Mouse (Mus musculus): ENCODE data around the gene Magix. TPM values are rescaled to one million over a fixed set of nuclear protein-coding genes. Genes with fewer than 3 reads are reported as not detected.
"Not testable (repeated sequence)": the region's sequence is repeated elsewhere in the genome, so short reads cannot be mapped to it uniquely, and the experiment has no call there.

Gene Magix
- polyA plus RNA-seq, 1 experiment: 2.2 TPM

DNA sequence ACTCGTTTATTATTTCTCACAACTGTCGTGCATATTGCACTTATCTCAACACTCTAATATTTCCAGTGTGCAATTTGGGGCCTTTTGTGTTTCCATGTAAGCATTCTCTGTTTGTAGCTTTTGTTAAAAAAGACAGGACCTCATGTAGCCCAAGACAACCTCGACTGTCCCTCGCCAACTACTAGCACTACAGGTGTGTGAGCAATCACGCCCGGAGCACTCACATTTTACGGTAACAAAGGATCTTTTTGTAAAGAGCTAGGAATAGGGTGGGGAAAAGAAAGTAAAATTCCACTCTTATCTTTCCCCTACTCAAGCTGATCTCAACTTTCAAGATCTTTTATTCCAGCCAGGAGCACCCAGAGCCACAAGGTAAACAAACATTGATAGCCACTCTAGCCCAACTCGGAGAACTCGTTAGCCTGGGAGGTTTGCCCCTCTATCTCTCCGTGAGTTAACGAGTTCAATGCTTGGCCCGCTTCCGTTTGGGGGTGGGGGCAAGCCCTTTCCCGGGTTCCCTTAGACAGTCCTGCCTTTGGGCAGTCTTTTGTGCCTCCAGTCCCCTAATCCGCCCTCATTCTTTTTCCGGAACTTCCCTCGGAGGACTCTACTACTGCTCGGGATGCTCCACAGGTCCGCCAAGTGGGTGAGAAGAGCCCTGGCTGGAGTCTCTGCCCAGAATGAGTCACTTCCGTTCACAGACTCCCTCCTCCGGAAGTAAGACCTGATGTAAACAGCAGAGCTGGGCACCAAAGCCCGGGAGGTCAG lies 40.6 kb upstream of the Magix start, which contains the start of gene Gm45208:
Gene Gm45208, plus strand, starts transcription at position 732 of the 768 bp plus-strand sequence.
- Histone ChIP-seq H3K27ac (ENCODE audit: insufficient read depth, low read length) (peak within 1 kb of the TSS; percentile 99), H3K27me3 (ENCODE audit: control insufficient read depth, insufficient read depth, low read length) (no peaks in the 10 kb centered on the region), H3K4me1 (ENCODE audit: control insufficient read depth, insufficient read depth, low read length) (no peaks in the 10 kb centered on the region), H3K4me3 (replicated peaks; ENCODE audit: insufficient read depth, low read depth, low read length) (peak within 1 kb of the TSS; percentile 100)
- TF ChIP-seq CTCF (IDR thresholded peaks at IDR 0.05; ENCODE audit: borderline replicate concordance, insufficient read depth, low read depth, low read length): no peak
- TF ChIP-seq POLR2A (IDR thresholded peaks at IDR 0.05; ENCODE audit: borderline replicate concordance, insufficient read depth, low read length): peak; percentile 61; the same call in 1 of the 2 replicates
- DNase-seq: peak; percentile 79 to 83
- WGBS: 13% methylated on average over 22 of the region's 22 CpGs

DNA sequence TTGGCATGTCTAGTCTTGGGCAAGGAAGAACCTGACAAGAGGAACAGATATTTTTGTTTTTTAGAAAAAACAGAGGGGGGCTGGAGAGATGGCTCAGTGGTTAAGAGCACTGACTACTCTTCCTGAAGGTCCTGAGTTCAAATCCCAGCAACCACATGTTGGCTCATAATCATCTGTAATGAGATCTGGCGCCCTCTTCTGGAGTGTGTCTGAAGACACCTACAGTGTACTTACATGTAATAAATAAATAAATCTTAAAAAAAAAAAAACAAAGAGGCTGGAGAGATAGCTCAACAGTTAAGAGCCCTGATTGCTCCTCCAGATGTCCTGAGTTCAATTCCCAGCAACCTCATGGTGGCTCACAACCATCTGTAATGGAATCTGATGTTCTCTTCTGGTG lies 35.0 kb upstream of the Magix start:
- H3K4me3 ChIP-seq (replicated peaks; ENCODE audit: insufficient read depth, low read depth, low read length); H3K27ac ChIP-seq (ENCODE audit: insufficient read depth, low read length); H3K27me3 ChIP-seq (ENCODE audit: control insufficient read depth, insufficient read depth, low read length); H3K4me1 ChIP-seq (ENCODE audit: control insufficient read depth, insufficient read depth, low read length); DNase-seq: not testable (repeated sequence)
- WGBS: 35% methylated on average over 1 of the region's 1 CpGs

DNA sequence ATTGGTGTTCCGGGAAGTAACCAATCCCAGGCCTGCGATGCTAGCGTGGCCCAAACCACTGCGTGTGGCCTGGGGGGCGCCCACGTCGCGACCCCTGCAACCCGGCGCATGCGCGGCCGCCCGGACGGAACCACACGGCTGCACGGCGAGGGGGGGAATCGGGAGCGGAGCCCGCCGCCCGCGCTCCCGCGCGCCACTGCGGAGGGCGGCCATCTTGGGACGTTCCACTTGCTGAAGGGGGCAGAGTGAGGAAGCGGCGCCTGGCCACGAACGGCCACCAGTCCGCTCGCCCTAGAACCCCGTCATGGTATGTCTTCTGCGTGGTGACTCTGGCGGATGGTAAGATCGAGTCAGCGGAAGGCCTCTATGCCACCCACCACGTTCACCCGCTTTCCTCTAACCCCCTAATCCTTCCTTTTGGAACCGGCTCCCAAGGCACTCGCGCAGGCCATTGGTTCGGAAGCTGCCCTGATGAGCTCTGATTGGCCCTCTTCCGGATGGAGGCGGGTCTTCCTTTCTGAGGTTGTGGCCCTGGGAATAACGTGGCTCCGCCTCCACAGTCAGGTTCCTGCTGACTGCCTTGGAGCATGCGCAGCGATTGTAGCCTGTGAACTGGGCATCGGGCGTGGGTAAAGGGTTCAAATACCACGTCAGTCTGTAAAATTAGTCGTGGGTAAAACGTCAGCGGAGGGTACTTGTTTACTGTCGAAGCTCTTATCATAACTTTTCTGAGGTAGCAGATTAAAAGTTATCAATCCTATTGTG lies 33.3 kb upstream of the Magix start, which contains the start of gene Wdr45:
Gene Wdr45, plus strand, starts transcription at position 199 of the 765 bp plus-strand sequence.
- DNase-seq: peak; percentile 94 to 97
- H3K4me1 ChIP-seq (ENCODE audit: control insufficient read depth, insufficient read depth, low read length); H3K27me3 ChIP-seq (ENCODE audit: control insufficient read depth, insufficient read depth, low read length): not testable (repeated sequence)
- 7% methylated on average over 44 of the region's 60 CpGs for WGBS
- Histone ChIP-seq H3K4me3 (replicated peaks; ENCODE audit: insufficient read depth, low read depth, low read length) (peak within 1 kb of the TSS; percentile 67), H3K27ac (ENCODE audit: insufficient read depth, low read length) (peak within 1 kb of the TSS; percentile 88)

DNA sequence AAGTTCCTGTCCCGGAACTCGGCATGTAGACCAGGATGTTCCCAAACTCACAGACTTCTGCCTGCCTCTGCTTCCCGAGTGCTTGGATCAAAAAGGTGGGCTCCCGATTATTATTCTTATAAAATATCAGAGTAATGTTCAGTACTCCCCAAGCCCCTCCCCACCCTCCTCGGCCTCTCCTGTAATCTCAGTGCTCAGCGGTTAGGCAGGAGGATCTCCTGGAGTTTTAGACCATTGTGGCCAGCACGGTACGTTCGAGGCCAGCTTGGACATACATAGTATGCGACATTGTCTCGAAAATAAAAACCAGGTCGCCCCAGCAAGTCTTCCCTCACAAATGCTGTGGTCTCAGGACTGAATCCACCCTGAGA lies 32.7 kb upstream of the Magix start:
- H3K4me3 ChIP-seq (replicated peaks; ENCODE audit: insufficient read depth, low read depth, low read length): peak overlapping the region; percentile 67
- H3K27me3 ChIP-seq (ENCODE audit: control insufficient read depth, insufficient read depth, low read length); H3K4me1 ChIP-seq (ENCODE audit: control insufficient read depth, insufficient read depth, low read length); DNase-seq; H3K27ac ChIP-seq (ENCODE audit: insufficient read depth, low read length): not testable (repeated sequence)
- 14% methylated on average over 5 of the region's 12 CpGs for WGBS

DNA sequence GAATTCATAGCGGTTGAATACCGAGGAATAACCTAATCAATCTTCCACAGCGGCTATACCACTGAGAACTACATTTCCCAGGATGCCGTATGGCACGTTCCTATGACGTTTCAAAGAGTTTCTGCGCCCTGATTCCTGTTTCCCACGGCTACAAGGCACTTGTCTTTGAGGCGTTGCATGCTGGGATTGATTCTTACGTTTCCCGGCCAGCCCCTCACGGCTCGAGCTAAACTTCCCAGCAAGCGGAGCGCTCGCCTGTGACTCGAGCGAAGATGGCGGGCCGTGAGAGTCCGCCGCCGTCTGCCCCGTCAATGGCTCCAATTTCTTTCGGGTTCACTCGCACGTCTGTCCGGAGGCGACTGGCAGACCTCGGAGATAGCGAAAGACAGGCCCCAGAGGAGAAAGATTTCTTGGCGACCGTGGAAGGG lies 15.9 kb upstream of the Magix start, which contains the start of gene Gpkow:
Gene Gpkow, plus strand, starts transcription at position 178 of the 428 bp plus-strand sequence.
- TF ChIP-seq POLR2A (IDR thresholded peaks at IDR 0.05; ENCODE audit: borderline replicate concordance, insufficient read depth, low read length) (peak; percentile 67; the same call in 1 of the 2 replicates), CTCF (IDR thresholded peaks at IDR 0.05; ENCODE audit: borderline replicate concordance, insufficient read depth, low read depth, low read length) (no peak)
- Histone ChIP-seq H3K27me3 (ENCODE audit: control insufficient read depth, insufficient read depth, low read length) (no peaks in the 10 kb centered on the region), H3K4me3 (replicated peaks; ENCODE audit: insufficient read depth, low read depth, low read length) (peak within 1 kb of the TSS; percentile 88), H3K4me1 (ENCODE audit: control insufficient read depth, insufficient read depth, low read length) (0 out of 2 replicates have a peak, but pooled peaks cover 3% of the 10 kb centered on the region), H3K27ac (ENCODE audit: insufficient read depth, low read length) (no peak within 1 kb of the TSS)
- DNase-seq: peak; percentile 82 to 90
- 3% methylated on average over 33 of the region's 33 CpGs for WGBS

DNA sequence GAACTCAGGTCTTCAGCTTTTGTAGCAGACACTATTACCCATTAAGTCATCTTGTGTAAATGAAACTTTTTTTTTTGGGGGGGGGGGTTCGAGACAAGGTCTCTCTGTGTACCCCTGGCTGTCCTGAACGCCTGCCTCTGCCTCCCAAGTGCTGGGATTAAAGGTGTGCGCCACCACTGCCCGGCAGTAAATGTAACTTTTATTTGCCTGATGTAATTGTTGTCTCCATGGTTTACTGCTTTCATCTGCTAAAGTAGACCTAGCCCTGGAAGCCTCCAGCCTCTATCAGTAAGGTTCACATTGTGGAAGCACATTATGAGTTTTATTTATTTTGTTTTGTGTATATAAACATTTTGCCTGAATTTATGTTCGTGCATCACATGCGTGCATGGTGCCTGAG lies 15.5 kb upstream of the Magix start:
- no peaks in the 10 kb centered on the region for H3K27me3 ChIP-seq (ENCODE audit: control insufficient read depth, insufficient read depth, low read length)
- DNase-seq: no peak
- H3K4me3 ChIP-seq (replicated peaks; ENCODE audit: insufficient read depth, low read depth, low read length): peak overlapping the region; percentile 32
- 34% methylated on average over 6 of the region's 6 CpGs for WGBS
- H3K4me1 ChIP-seq (ENCODE audit: control insufficient read depth, insufficient read depth, low read length): 0 out of 2 replicates have a peak, but pooled peaks cover 3% of the 10 kb centered on the region
- TF ChIP-seq CTCF (IDR thresholded peaks at IDR 0.05; ENCODE audit: borderline replicate concordance, insufficient read depth, low read depth, low read length) (no peak), POLR2A (IDR thresholded peaks at IDR 0.05; ENCODE audit: borderline replicate concordance, insufficient read depth, low read length) (no peak)
- no peak overlapping the region for H3K27ac ChIP-seq (ENCODE audit: insufficient read depth, low read length)

DNA sequence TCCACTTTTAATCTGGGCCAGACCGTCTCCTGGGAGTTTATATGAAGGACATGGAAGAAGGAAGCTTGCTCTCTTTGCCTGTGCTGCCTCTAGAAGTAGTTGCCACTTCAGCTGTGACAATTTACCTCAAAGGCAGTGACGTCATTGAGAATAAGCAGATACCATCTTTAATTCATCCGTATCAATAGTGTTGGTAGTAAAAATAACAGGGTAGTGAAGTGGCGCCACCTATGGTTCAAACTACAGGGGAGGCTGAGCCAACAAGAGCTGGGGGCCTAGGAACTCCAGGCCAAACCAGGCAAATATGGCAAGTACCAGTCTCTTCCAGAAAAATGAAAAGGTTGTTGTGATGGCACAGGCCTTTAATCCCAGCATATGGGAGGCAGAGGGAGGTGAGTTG lies 11.8 kb upstream of the Magix start:
- WGBS: 29% methylated on average over 4 of the region's 4 CpGs

DNA sequence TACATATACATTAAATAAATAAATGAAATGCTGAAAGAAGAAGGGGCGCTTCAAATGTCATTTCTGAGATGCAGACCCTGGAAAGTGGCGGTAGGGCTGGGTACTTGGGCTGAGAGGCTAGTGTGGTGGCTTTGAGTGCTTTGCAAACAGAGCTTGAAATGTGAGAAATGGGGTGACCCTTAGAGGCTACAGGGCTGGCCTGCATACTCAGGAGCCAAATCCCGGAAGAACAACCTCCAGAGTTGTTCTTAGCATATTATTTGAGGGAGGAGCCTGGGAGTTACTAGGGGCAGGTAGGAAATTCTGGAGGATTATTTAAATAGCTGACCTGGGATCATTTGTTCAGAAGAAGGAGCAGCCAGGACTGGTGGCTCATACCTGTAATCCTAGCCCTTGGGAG lies 9.4 kb upstream of the Magix start:
- WGBS: 79% methylated on average over 3 of the region's 3 CpGs
- DNase-seq: no peak
- H3K27ac ChIP-seq (ENCODE audit: insufficient read depth, low read length): no peak overlapping the region
- H3K27me3 ChIP-seq (ENCODE audit: control insufficient read depth, insufficient read depth, low read length): no peaks in the 10 kb centered on the region
- no peak overlapping the region for H3K4me3 ChIP-seq (replicated peaks; ENCODE audit: insufficient read depth, low read depth, low read length)
- peaks cover 5% of the 10 kb centered on the region for H3K4me1 ChIP-seq (ENCODE audit: control insufficient read depth, insufficient read depth, low read length)
- no peak for TF ChIP-seq CTCF (IDR thresholded peaks at IDR 0.05; ENCODE audit: borderline replicate concordance, insufficient read depth, low read depth, low read length)
- TF ChIP-seq POLR2A (IDR thresholded peaks at IDR 0.05; ENCODE audit: borderline replicate concordance, insufficient read depth, low read length): no peak

More for the DNA sequence above, 11.8 kb upstream of the Magix start:
- no peaks in the 10 kb centered on the region for H3K27me3 ChIP-seq (ENCODE audit: control insufficient read depth, insufficient read depth, low read length)
- TF ChIP-seq CTCF (IDR thresholded peaks at IDR 0.05; ENCODE audit: borderline replicate concordance, insufficient read depth, low read depth, low read length) (peak; percentile 45; the same call in 1 of the 2 replicates), POLR2A (IDR thresholded peaks at IDR 0.05; ENCODE audit: borderline replicate concordance, insufficient read depth, low read length) (no peak)
- peaks cover 5% of the 10 kb centered on the region for H3K4me1 ChIP-seq (ENCODE audit: control insufficient read depth, insufficient read depth, low read length)
- H3K4me3 ChIP-seq (replicated peaks; ENCODE audit: insufficient read depth, low read depth, low read length): no peak overlapping the region
- DNase-seq: peak in 1 of 2 experiments; percentile 25
- H3K27ac ChIP-seq (ENCODE audit: insufficient read depth, low read length): no peak overlapping the region
